Mouse (Mus musculus) spleen, postnatal 36 days (tissue): ENCODE results near the gene Smarcad1.

Source experiments
- DNase-seq, 2 experiments: peaks; one replicate each; pipeline ENCODE4 v3.0.0; 2022; ENCODE audit warnings: low spot score in 2 of 2, mixed read lengths in 1 of 2

The Smarcad1 gene

GRCm38 (mm10) chr6:65079139-65079538 lies 36.8 kb downstream of the Smarcad1 start:
- no peak for DNase-seq

GRCm38 (mm10) chr6:65114902-65115301 lies 72.5 kb downstream of the Smarcad1 start:
- peak in 1 of 2 experiments; percentile 6 for DNase-seq

DNA sequence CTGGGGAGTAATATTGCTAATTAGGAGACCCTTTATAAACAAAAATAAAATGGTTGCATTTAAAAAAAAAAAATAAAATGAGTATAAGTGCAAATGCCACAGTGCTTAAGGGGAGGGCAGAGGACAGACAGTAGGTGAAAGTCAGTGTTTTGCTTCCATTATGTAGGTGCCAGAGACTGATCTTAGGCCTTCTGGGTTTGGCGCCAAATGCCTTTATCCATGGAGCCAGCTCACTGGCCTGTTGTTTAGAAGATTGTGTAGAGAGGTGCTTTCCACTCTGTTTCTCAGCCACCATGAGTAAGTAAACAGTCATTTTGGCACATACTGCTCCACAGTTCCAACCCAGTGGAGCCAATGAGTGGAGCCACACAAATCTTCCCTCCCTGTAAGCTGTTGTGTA lies 75.2 kb downstream of the Smarcad1 start:
- no peak for DNase-seq

DNA sequence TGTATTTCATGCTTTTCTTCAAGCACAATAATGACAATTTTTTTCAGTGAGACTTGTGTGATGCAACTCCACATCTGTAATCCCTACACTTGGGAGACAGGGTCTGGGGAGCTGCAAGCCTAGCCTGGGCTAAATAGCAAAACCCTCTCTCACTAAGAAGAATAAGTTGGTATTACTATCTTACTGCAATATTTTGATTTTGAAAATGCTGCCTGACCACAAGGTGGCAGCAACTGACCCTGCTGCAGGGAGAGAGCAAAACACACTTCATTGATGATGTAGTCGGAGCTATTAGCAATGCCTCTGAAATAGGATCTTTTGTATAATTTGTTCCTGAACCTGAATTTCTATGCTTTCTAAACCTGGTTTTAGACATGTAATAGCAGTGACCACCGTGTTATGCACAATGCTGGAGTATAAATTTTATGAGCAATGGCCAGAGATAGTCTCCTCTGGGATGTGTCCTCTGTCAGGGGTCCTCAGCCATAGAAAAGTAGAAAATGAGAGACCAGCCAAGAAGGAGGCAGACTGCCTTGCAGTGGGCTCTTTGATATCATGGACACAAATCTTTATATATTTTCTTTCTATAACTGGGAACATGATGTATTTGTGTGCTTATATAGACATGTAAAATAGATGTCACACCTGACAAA lies 83.8 kb downstream of the Smarcad1 start:
- peak; percentile 25 to 27 for DNase-seq

GRCm38 (mm10) chr6:65132376-65132775 lies 90.0 kb downstream of the Smarcad1 start:
- no peak for DNase-seq

DNA sequence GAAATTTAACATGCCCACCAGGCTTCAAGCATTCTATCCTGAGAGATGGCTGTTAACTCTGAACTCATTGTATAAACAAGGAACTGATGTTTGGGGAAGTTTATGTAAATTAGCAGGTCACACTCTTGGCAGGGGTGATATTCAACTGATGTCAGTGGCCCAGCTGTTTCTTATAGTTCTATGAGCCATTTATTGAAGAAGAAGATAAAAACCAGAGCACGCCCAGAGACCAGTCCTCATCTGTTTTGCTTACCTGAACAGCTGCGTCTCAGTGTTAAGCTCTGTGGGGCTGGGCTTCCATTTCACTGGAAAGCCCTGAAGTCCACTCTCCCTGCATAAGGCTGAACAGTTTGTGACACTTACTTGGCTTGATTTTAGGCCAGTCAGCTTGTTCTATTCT lies 95.4 kb downstream of the Smarcad1 start:
- DNase-seq, result no peak

- DNase-seq, result no peak
Measured at GRCm38 (mm10) chr6:65138243-65138642, 95.9 kb downstream of the Smarcad1 start.

GRCm38 (mm10) chr6:65140082-65140749 lies 97.8 kb downstream of the Smarcad1 start:
- DNase-seq, result no peak

DNA sequence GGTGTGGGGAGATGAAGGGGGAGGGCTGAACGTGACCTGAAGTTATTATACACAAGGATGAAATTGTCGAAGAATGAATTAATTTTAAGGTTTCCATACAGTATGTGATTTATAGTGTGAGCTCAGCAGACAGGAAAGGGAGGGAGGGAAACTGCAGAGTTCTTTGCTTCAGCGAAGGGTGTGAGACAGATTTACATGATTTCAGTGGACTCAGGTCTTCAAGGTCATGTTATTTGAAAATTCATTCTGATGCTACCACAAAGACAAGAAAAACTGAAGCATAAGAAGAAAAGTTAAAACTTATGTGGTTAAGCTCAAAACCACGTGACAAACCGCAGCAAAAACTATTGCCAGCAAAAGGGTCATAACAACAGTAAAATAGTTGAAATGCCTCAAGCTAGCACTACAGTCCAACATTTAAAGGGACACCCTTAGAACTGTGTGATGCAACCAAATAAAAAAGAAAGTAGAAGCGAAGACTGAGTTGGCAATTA lies 98.4 kb downstream of the Smarcad1 start:
- DNase-seq, result peak; percentile 6 to 17

GRCm38 (mm10) chr6:65142316-65142715 lies 99.9 kb downstream of the Smarcad1 start:
- DNase-seq, result no peak

- DNase-seq, result peak; percentile 70
Measured at GRCm38 (mm10) chr6:65144621-65145205, 102.3 kb downstream of the Smarcad1 start, which contains the start of gene Hpgds. Hpgds (minus strand) TSS chr6:65144908.

- DNase-seq, result no peak
Measured at GRCm38 (mm10) chr6:65146363-65146762, 104.0 kb downstream of the Smarcad1 start.

- DNase-seq, result no peak
Measured at GRCm38 (mm10) chr6:65150703-65151102, 108.3 kb downstream of the Smarcad1 start.

GRCm38 (mm10) chr6:65153570-65153969 lies 111.2 kb downstream of the Smarcad1 start:
- no peak for DNase-seq

GRCm38 (mm10) chr6:65157042-65157441 lies 114.7 kb downstream of the Smarcad1 start:
- DNase-seq, result no peak

GRCm38 (mm10) chr6:65159381-65159942 lies 117.1 kb downstream of the Smarcad1 start:
- DNase-seq, result no peak

DNA sequence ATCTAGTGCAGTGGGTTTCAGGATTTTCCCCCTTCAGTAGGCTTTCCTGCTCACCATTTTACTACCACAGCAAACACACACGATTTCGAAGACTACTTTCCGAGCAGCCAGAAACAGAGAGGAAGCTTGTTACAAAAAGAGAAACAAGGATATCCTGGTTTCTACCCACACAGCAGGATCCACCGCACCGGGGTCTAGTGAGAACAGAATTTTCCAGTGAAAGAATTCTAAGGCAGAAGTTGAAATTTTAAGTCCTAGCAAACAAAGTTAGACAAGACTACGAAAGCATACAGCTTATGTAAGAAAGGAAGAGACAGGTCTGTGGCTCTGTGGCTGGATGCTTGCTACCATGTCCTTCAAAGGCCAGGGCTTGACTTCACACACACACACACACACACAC lies 121.8 kb downstream of the Smarcad1 start:
- DNase-seq, result no peak

GRCm38 (mm10) chr6:65164977-65165376 lies 122.6 kb downstream of the Smarcad1 start:
- DNase-seq, result no peak
